Mouse (Mus musculus) macrophage (primary cell): ENCODE data around the gene Ppp1r13l. TPM values are rescaled to one million over a fixed set of nuclear protein-coding genes. Genes with fewer than 3 reads are reported as not detected.

Source experiments
- H3K27ac ChIP-seq: fragments of 350-480 bp; formaldehyde crosslinking; 2 replicates; pipeline ENCODE4 v1.9.0; 2021
- H3K36me3 ChIP-seq: fragments of 350-480 bp; formaldehyde crosslinking; 2 replicates; pipeline ENCODE4 v1.9.0; 2021; ENCODE audit errors: inconsistent target
- H3K4me3 ChIP-seq: fragments of 350-480 bp; formaldehyde crosslinking; 2 replicates; pipeline ENCODE4 v1.9.0; 2021; ENCODE audit errors: inconsistent target
- H3K79me2 ChIP-seq: fragments of 350-480 bp; formaldehyde crosslinking; 2 replicates; pipeline ENCODE4 v1.9.0; 2021; ENCODE audit errors: inconsistent target
- WGBS: methylation state at CpG from one replicate; pipeline ENCODE4 v1.1.7; 2026; ENCODE audit warnings: inconsistent platforms; ENCODE audit not compliant: missing documents; 5-methylcytosine and 5-hydroxymethylcytosine counted together
- polyA plus RNA-seq: library from polyadenylated mRNA; stranded (reverse); fragments of 250-400 nt; gene quantifications from 3 replicates; pipeline ENCODE4 v1.2.4, GENCODE M21; 2018; ENCODE audit warnings: inconsistent platforms

The Ppp1r13l gene
- polyA plus RNA-seq, 1 experiment from 2014 or later, result 2.9 TPM

DNA sequence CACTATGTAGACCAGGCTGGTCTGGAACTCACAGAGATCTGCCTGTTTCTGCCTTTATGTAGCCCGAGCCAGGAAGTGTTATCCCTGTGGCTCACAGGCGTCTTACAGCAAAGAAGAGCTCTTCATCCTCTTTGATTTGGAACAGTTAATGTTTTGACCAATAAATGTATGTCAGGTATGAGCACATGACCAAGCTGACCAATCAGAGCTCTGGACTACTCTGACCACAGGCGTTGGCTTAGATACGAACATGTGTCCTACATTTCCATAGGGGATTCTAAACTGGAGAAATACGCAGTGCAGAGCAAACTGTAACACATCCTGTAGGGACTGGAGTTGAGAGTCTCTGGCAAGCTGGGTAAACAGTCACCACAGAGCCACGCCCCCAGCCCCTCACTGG, 67.3 kb downstream of the Ppp1r13l start:
- Histone ChIP-seq H3K79me2 (no peaks in the 10 kb centered on the region), H3K4me3 (no peak overlapping the region), H3K27ac (no peak overlapping the region), H3K36me3 (peaks cover 44% of the 10 kb centered on the region; the same call in 1 of the 2 replicates)
- 94% methylated on average over 5 of the region's 6 CpGs for WGBS

Other genes starting within 250 kb of the Ppp1r13l start
- not detected in 3 replicates for gene Gm4969, start 241.4 kb upstream of the Ppp1r13l start, polyA plus RNA-seq
- gene Fbxo46, start 239.9 kb upstream of the Ppp1r13l start, polyA plus RNA-seq, result 3.8 to 6.0 TPM (median 4.4 TPM) in 3 replicates
- 9.0 to 15.2 TPM (median 12.0 TPM) in 3 replicates for gene Qpctl, start 210.5 kb upstream of the Ppp1r13l start, polyA plus RNA-seq
- 19.9 to 46.5 TPM (median 29.5 TPM) in 3 replicates for gene Snrpd2, start 210.0 kb upstream of the Ppp1r13l start, polyA plus RNA-seq
- gene Gipr, start 193.6 kb upstream of the Ppp1r13l start, polyA plus RNA-seq, result not detected in 3 replicates
- 14.8 to 23.5 TPM (median 15.4 TPM) in 3 replicates for gene Eml2, start 183.3 kb upstream of the Ppp1r13l start, polyA plus RNA-seq
- gene Gpr4, start 147.2 kb upstream of the Ppp1r13l start, polyA plus RNA-seq, result 0.09 TPM in 1 of 3 replicates, not detected in the others
- gene Opa3, start 131.4 kb upstream of the Ppp1r13l start, polyA plus RNA-seq, result 17.8 to 20.2 TPM (median 18.5 TPM) in 3 replicates
- gene Vasp, start 87.9 kb upstream of the Ppp1r13l start, polyA plus RNA-seq, result 29.1 to 79.7 TPM (median 69.5 TPM) in 3 replicates
- 0.38 TPM in 1 of 3 replicates, not detected in the others for gene Ppm1n, start 79.7 kb upstream of the Ppp1r13l start, polyA plus RNA-seq
- gene Rtn2, start 77.1 kb upstream of the Ppp1r13l start, polyA plus RNA-seq, result 0.09 to 0.52 TPM (median 0.32 TPM) in 3 replicates
- 0.74 to 2.0 TPM (median 1.2 TPM) in 3 replicates for gene Fosb, start 49.7 kb upstream of the Ppp1r13l start, polyA plus RNA-seq
- 16.4 to 18.9 TPM (median 16.8 TPM) in 3 replicates for gene Ercc1, start 15.0 kb upstream of the Ppp1r13l start, polyA plus RNA-seq
- 12.4 to 20.7 TPM (median 20.5 TPM) in 3 replicates for gene Cd3eap, start 266 bp upstream of the Ppp1r13l start, polyA plus RNA-seq
- 5.6 to 14.2 TPM (median 13.1 TPM) in 3 replicates for gene Ercc2, start 22.3 kb downstream of the Ppp1r13l start, polyA plus RNA-seq
- not detected in 3 replicates for gene Klc3, start 44.4 kb downstream of the Ppp1r13l start, polyA plus RNA-seq
- not detected in 3 replicates for gene Ckm, start 45.0 kb downstream of the Ppp1r13l start, polyA plus RNA-seq
- gene Mark4, start 99.1 kb downstream of the Ppp1r13l start, polyA plus RNA-seq, result 13.7 to 20.2 TPM (median 14.9 TPM) in 3 replicates
- 0.07 TPM in 1 of 3 replicates, not detected in the others for gene Exoc3l2, start 103.6 kb downstream of the Ppp1r13l start, polyA plus RNA-seq
- gene Bloc1s3, start 148.6 kb downstream of the Ppp1r13l start, polyA plus RNA-seq, result 5.7 to 9.3 TPM (median 6.9 TPM) in 3 replicates
- gene Trappc6a, start 148.6 kb downstream of the Ppp1r13l start, polyA plus RNA-seq, result 9.4 to 41.1 TPM (median 33.5 TPM) in 3 replicates
- gene Nkpd1, start 158.1 kb downstream of the Ppp1r13l start, polyA plus RNA-seq, result not detected in 3 replicates
- 21.4 to 34.9 TPM (median 23.9 TPM) in 3 replicates for gene Ppp1r37, start 203.3 kb downstream of the Ppp1r13l start, polyA plus RNA-seq
- gene Zfp296, start 217.5 kb downstream of the Ppp1r13l start, polyA plus RNA-seq, result 0.16 to 0.24 TPM in 2 of 3 replicates, not detected in the other
- 16.9 to 46.6 TPM (median 40.7 TPM) in 3 replicates for gene Gemin7, start 217.8 kb downstream of the Ppp1r13l start, polyA plus RNA-seq
- 14.0 to 24.9 TPM (median 16.3 TPM) in 3 replicates for gene Clasrp, start 244.7 kb downstream of the Ppp1r13l start, polyA plus RNA-seq